Mouse (Mus musculus): ENCODE data around the gene Ackr3.

The Ackr3 gene

DNA sequence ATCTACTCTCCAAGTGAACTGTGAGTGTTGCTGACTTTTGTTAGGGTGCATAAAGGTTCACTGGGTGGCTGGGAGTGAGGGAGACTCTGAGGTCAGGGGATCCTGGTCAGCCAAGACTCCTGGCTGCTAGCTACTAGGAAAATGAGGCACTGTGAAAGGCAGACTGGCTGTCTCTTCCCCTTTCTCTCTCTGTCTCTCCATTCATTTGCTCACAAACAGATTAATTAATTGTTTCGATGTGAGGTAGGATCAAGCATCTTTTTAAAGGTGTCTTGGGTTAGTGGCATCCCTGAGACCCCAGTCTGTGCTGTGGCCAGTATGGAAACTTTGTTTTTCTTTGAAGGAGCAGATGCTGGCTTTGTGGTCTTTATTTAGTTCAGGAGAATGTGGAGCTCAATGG is 1.0 kb downstream of the Ackr3 start:
- DNase-seq (ENCODE audit: low read depth) = no peak

DNA sequence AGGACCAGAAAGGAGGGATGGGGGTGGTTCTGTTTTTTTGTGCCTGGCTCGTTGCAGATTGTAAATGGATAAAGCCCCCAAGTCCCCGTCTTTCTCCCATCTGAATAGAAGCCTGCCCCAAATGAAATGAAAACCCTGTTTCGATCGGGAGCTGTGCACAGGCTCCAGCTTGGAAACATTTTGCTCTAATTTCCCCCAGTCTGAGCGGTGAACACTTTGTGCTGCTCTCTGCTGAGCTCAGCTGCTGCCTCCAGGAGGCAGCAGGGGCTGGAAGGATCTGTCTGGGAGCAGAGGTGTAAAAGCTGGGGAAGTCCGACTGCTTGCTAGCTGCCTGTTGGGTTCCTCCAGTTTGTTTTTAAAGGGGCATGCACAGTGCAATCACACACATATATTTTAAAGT is 1.4 kb downstream of the Ackr3 start:
- DNase-seq (ENCODE audit: low read depth) = no peak

DNA sequence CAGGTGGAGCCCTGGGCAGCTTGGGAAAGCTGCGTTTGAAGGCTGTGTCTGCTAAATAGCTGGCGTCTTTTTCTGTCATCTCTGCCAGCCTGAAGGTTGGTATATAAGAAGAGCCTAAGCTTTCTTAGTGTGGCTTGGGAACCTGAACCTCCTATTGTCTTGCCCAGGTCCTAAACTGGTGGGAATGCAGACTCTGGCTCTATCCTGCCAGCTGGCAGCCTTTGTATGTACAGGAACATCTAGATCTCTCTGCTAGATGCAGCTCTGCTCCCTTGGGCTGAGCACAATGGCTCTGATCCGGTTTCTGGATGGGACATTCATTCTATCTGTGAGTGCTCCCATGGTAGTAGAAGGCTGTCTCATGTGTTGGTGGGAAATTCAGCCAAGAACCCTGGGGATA is 2.9 kb downstream of the Ackr3 start:
- no peak for DNase-seq (ENCODE audit: low read depth)

DNA sequence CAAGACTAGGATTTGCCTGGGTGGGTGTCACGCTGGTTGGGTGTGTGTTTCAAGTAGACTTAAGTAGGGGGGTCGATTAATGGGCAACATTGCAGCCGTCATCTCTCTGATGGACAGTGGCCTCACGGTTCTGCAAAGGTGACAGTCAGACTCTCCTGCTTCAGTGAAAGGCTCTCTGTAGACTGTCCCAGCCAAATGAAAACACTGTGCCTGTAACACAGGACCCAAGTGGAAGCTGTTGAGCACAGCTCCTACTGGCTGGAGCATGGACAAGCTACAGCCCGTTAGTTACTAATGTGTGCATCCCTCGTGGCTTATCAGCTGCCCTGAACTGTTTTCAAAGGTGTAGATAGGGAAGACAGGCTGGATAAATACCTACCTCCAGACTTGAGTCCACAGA is 3.5 kb downstream of the Ackr3 start:
- no peak for DNase-seq (ENCODE audit: low read depth)

DNA sequence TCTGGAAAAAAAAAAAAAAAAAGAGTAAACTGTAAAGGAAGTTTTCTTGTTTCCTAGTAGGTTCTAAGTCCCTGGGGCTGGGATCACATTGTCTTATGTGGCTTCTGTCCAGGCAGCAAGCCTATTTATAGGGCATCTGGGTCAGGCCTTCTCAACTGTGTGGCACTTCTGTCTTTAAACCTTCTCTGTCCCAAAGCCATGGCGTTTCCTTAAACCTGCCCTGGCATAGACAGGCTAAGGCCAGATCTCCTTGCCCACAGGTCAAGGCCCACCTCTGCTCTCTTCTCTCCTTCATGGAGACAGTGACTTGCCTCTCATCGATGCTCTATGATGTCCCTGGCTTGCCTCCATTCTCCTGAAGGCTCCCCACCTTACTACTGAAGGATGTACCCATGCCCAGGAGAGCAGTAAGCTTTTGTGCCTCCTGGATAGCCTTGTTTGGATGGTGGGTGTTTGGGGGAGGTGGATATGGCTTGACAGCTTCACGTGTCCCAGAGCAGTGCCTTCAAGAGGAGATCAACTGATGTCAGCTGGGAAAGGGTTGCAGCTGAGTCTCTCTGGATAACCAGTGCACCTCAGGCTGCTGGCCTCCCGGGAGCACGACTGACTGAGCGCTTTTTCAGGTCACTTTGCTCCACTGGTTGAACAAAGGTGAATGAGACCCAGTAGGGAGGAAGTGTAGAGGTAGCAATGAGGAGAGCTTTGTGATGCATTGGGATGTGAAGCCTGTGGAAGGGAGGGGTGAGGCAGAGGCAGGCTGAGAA is 4.1 kb downstream of the Ackr3 start:
- no peak for DNase-seq (ENCODE audit: low read depth)

DNA sequence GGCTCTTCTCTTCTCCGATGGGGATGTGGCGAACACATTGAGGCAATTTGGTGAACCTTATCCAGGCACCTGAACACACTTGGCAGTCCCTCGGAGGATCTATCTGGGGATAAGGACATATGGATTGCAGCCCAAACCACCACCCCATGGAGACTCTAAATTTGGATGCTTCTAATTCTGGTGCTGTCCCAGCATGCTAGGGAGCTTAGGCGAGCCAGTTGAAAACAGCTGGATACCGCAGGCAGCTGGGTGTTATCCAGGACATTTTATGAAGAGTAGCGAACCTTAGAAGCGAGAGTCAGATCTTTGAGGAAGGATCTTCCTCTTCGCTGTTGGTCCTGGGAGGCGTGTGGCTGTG is 4.7 kb downstream of the Ackr3 start:
- DNase-seq (ENCODE audit: low read depth) = no peak

DNA sequence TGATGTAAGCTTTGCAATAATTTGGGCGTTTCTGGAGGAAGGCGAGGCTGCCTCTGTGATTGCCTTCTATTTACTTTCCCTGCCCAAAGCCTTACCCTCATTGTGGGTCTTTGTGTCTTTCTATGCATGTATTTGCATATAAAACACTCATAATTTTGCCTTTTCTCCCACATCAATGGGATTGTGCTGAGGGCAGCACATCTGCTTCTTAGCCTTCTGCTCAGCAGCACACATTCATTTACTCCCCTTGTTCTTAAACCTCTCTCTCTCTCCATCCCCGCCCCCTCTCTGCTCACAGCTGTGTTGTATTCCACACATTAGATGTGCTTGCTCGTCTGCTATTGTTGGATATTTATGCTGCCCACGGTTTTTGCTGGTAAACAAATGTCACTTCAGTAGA is 5.3 kb downstream of the Ackr3 start:
- DNase-seq (ENCODE audit: low read depth) = no peak

DNA sequence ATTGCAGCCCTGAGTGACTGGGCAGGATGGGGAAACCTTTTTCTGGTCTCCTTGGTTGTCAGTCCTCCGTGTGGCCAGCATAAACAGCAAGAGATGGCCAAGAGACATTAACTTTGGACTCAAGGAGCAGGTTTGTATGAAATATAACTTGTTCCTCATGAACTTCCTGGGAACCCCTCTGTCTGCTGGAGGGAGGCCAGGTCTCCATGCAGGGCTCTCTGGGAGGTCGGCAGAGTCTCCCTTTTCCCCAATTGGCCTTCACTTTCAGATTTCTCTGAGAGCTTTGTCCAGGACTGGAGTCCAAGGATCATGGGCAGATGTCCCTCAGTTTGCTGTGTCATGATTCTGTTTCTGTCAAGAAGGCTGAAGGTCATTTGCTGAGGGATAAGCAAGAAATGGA is 6.0 kb downstream of the Ackr3 start:
- no peak for DNase-seq (ENCODE audit: low read depth)

DNA sequence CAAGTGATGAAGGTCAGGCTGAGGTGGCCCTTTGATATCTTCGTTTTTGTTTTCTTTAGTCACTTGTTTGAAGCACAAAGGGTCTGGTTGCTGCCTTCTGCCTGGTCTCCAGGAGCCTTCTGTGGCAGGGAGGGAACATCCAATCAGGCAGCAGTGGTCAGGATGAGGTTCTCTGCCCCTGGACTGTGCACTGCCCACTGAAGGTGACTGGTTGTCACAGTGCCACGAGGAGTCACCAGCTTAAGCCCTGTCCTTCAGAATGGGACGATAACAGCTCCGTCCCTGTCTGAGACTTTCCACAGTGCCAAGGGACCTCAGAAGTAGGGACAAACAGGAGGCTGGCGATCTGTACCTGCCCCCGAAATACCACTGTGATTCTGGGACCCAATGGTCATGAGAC is 6.6 kb downstream of the Ackr3 start:
- DNase-seq (ENCODE audit: low read depth) = no peak

DNA sequence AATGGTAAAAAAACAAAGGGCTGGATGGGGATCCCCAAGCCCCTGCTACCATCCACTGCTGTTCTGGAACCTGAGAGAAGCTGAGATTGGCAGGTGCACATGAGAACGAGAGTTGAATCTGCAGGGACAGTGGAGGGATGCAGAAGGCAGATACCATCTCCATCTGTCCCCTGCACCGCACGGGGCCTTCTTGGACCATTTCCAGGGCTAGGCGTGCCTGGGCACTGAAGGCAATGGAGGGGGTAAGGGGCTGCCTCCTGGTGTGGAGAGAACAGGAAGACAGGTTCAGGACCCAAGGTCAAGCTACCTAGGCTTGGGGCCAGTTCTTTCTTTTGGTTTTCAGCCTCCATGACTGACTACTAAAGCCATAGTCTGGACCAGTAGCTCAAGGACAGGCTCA is 7.0 kb downstream of the Ackr3 start:
- no peak for DNase-seq (ENCODE audit: low read depth)

DNA sequence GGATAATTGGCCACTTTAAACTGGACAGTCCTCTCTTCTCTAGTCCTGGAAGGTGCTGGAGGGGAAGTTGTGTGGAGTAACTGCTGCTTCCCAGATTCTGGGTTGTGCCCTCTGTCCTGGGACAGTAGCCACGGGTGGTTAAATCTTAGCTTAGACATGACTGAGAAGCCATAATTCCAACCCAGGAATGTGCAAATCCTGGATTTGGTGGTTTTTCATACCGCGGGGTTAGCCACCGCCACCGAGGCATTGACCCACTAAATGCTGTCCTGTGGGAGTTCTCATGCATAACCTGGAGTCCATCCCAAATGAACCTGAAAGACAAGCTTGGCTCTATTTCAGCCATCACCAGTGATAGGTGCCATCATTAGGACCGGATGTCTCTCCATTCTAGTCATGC is 8.6 kb downstream of the Ackr3 start:
- no peak for DNase-seq (ENCODE audit: low read depth)

DNA sequence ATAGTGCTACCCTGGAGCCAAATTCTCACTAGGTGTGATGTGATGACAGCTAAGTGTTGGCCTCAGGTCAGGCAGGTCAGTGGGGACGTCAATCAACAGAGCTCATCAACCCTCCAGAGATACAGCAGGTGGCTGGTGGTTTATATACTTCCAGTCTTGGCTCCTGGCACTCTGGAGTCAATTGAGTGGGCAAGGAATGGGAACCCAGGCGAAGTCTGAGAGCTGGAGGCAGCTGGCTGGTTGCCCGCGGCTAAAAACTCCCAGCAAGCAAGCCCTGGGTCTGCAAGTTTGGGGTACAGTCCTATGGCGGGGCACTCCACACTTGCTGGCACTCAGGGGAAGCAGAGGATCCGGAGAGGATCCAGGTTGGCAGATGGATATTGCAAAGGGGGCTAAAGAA is 9.1 kb downstream of the Ackr3 start:
- no peak for DNase-seq (ENCODE audit: low read depth)

DNA sequence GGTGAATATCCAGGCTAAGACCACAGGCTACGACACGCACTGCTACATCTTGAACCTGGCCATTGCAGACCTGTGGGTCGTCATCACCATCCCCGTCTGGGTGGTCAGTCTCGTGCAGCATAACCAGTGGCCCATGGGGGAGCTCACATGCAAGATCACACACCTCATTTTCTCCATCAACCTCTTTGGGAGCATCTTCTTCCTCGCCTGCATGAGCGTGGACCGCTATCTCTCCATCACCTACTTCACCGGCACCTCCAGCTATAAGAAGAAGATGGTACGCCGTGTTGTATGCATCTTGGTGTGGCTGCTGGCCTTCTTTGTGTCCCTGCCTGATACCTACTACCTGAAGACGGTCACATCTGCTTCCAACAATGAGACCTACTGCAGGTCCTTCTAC is 10.2 kb downstream of the Ackr3 start:
- no peak for DNase-seq (ENCODE audit: low read depth)

DNA sequence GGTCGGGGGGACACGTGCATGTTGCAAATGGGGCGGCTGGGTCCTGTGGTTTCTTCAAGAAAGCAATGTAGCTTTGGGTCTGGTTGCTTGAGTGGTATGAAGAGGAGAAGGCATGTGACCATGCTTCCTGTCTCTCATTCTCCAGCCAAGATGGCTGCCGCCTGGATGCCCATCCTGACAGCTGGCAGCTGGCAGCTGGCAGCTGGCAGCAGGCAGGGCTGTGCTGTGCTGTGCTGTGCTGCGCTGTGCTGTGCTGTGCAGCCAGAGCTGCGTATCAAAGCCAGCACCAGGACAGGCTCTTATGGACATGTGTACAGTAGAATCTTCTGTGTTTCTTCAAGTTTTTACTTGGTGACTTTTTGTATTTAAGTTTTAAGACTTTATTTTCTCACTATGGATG is 11.1 kb downstream of the Ackr3 start:
- DNase-seq (ENCODE audit: low read depth) = no peak

DNA sequence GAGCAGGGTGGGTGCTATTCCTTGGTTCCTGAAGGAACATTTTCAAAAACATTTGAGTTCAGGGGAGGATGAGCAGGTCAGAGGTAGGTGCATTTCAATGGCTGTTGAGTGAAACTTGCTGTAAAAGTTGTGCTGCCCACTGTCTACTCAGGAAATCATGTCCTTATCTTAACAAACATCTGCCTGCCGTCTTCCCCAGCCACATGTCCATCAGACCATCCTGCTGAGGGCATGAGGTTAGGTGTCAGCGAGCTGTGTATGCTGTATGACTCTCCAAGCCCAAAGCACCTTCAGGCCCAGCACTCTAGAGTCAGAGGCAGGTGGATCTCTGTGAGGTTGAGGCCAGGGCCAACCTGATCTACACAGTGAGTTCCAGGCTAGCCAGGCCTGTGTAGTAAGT is 12.1 kb downstream of the Ackr3 start:
- peak; percentile 88 for DNase-seq (ENCODE audit: low read depth)

DNA sequence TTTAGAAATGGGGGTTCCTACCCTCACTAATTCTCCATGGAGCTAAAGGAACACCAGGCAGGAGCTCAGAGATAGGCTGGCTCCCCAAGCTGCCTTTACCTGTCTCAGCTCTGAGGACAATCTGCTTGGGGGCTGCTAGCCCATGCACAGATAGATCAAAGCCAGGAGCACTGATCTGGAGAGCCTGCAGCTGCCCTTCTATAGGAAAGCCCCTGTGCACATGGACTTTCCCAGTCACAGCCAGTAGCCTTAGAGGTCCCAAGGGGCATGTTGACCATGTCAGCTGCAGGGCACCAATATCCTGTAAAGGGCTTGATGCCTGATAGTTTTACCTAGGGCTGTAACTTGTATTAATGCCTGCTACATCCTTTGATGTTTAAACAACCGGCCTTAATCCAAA is 12.6 kb downstream of the Ackr3 start:
- no peak for DNase-seq (ENCODE audit: low read depth)

DNA sequence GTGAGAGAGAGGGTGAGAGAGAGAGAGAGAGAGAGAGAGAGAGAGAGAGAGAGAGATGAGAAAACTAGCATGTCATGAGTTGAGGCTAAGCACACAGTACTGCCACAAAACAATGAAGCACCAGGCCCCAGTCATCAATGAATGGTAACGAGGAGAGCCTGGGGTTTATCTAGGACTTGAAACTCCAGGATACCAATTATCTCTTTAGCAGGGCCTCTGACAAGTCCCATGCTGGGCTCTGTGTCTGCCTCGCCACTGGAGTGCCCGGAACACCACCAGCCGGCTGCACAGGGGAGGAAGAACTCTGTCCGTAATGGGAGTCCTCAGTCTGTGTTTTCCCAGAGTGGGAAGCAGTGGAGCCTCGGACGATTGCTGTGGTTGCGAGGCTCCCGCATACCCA is 16.5 kb downstream of the Ackr3 start:
- DNase-seq (ENCODE audit: low read depth) = no peak

DNA sequence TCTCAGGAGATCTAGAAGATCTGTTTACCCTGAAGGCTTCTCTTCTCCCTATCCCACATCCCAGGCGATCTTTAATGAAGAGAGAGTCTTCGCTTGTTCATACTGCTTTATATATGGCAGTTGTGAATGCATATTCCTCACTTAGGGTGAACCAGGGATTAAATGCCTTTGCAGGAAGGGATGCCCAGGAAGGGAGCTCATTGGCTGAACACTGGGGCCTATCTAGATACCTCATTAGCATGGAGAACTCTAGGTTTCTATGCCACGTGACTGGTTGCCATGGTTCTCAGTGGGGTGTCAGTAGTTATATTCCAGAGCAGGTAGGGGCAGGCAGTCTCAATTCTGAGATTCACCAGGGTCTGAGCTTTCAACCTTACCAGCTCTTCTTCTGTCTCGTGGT is 17.1 kb downstream of the Ackr3 start:
- no peak for DNase-seq (ENCODE audit: low read depth)

DNA sequence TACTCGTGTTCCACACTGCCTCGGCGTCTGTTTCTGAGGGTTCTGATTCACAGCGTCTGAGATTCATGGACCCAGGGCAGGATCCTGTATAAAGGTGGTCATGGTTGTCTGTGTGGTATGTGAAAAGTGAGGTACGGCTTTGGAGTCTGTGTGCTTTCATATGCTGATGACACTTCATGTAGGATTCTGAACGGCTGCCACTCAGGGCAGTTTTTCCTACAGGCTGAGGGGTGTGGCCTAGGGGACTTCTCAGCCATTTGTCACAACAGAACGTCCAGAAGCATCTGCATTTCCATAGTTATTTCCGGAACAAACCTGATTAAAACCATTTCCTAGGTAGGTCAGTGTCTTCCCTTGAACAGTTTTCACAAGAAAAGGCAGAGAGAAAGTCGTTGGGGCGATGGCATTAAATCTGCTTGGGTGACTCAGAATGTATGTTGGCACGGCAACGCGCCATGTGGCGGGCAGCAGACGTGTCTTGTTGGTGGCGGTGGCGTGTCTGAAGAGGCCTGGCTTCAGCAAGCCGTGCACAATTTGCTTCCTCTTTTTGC is 18.1 kb downstream of the Ackr3 start:
- DNase-seq (ENCODE audit: low read depth) = no peak

DNA sequence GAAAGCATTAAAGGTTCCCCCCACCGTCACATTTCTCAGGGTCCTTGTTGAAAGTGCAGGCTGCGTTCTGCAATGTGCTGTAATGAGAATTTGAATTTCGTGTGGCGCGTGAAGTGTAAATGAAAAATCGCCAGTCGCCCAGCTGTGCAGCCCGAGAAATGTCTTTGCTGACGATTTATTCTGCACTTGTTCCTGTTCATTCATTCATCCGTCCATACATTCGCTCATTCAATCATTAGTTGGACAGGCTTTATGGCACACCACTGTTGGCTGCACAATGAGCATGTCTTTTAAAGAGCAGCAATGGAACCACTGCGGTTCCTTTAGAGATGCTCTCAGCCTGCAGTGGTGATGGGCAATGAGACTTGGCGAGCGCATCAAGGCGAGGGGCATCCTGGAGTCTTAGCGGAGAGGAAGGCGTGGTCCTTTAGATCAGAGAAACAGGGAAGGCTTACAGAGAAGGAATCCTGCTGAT is 18.7 kb downstream of the Ackr3 start:
- DNase-seq (ENCODE audit: low read depth) = no peak

DNA sequence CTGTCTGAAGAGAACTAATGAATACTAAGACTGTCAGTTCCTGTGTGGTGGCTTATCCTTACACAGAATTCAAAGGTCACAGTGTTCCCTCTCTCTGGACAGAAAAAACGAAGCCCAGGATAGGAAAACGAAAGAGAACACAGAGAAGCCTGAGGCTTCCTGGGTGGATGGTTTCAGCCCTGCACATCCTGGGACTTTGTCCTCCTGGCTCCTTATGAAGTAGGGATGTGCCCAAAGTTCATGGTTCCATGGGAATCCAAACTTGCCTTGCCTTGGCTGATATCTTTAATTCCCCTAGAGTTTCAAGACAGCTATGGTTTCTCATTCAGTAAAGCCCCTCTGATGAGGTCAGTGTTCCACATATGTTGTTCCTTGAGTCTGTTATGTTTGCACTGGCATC is 19.2 kb downstream of the Ackr3 start:
- no peak for DNase-seq (ENCODE audit: low read depth)

DNA sequence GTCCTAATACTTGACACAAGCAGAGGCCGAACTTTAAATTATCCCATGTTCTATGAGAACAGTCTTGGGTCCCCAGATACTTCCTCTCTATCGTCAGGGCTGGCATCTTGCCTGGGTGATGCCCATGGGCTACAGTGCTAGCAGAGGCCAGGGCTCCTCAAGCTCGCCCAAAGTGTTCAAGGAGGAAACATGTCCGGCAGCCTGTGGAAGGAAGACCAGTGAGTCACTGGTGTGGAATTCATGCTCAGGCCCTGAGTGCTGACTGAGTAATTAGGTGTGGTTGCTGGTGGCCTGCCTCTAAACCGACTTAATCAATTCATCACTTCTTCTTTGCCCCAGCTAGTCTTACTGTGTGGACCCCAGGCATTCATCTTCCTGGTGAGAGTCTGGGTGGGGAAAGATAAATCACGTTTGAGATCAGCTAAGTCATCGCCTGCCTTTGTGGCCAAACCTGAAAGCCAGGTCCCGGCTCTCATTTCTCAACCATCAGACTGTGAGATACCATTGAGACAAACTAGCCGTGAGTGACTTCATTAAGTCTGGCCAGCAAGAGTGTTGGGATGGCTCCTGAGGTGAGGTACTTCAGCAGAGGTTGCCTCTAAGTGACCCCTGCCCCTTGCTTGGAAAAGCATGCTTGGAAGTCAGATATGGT is 21.9 kb downstream of the Ackr3 start:
- peak; percentile 80 for DNase-seq (ENCODE audit: low read depth)

DNA sequence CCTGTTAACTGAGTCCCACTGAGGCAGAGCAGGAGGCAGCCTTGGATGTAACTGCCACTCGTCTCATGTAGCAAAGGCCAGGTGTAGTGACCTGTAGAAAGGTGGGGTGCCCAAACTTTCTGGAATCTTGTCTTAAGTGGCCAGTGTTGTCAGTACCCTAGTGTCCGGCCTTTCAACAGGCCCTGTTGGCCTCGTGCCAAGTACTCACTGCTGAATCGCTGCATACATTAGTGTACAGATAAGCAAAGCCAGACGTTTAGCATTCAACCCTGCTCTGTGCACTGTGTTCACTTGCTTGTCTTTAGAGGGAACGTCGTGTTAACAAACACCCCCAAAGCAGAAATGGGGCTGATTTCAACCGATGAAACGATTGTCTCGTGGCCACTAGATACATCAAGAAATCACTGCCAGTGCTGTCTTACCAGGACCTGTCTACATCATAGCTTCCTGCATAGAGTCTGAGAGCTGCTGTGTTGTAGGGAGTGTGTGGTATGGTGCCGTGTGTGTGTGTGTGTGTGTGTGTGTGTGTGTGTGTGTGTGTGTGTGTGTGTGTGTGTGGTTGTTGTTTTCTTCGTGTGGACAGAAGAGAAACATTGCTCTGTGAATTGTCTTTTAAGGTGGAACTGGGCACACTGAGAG is 24.0 kb downstream of the Ackr3 start:
- DNase-seq (ENCODE audit: low read depth) = peak; percentile 27
